Mouse (Mus musculus) lung, postnatal 0 days (tissue): Measurements from ENCODE around the gene Arhgap19. TPM values are rescaled to one million over a fixed set of nuclear protein-coding genes. Genes with fewer than 3 reads are reported as not detected.

Experiments used
- ATAC-seq: fragments of 200-750 bp; cut with Nextera tagmentation; 2 replicates; pipeline ENCODE4 v1.8.0; 2017; ENCODE audit warnings: moderate library complexity
- DNase-seq: peaks from one replicate; pipeline ENCODE4 v3.0.0-alpha.2; 2016; ENCODE audit warnings: low spot score
- H3K27ac ChIP-seq: fragments of 300-500 bp; sonication (generic); 2 replicates; pipeline ENCODE4 v1.5.1; 2014; ENCODE audit warnings: antibody characterized with exemption, mild to moderate bottlenecking, low read length, mixed read lengths
- H3K27me3 ChIP-seq: fragments of 300-500 bp; sonication (generic); replicated peaks from 2 replicates; pipeline ENCODE4 v1.6.1; 2014; ENCODE audit warnings: low read length, mixed read lengths; ENCODE audit not compliant: insufficient read depth
- H3K36me3 ChIP-seq: fragments of 300-500 bp; sonication (generic); 2 replicates; pipeline ENCODE4 v1.6.1; 2014; ENCODE audit warnings: low read length, mixed read lengths; ENCODE audit not compliant: insufficient read depth
- H3K4me1 ChIP-seq: fragments of 300-500 bp; sonication (generic); 2 replicates; pipeline ENCODE4 v1.6.1; 2014; ENCODE audit warnings: antibody characterized with exemption, low read depth, low read length, mixed read lengths; ENCODE audit not compliant: insufficient read depth
- H3K4me2 ChIP-seq: fragments of 300-500 bp; sonication (generic); replicated peaks from 2 replicates; pipeline ENCODE4 v1.6.1; 2014; ENCODE audit warnings: low read depth, mild to moderate bottlenecking, low read length, moderate library complexity, mixed read lengths
- H3K4me3 ChIP-seq: fragments of 300-500 bp; sonication (generic); 2 replicates; pipeline ENCODE4 v1.5.1; 2014; ENCODE audit warnings: low read depth, low read length
- H3K9ac ChIP-seq: fragments of 300-500 bp; sonication (generic); replicated peaks from 2 replicates; pipeline ENCODE4 v1.6.1; 2014; ENCODE audit warnings: low read depth, mild to moderate bottlenecking
- H3K9me3 ChIP-seq: fragments of 300-500 bp; sonication (generic); 2 replicates; pipeline ENCODE4 v1.6.1; 2016; ENCODE audit warnings: low read length, mixed read lengths
- CTCF ChIP-seq: IDR thresholded peaks from 2 replicates; pipeline ENCODE4 v1.5.1; 2016; ENCODE audit warnings: antibody characterized with exemption, mild to moderate bottlenecking
- EP300 ChIP-seq: IDR thresholded peaks from 2 replicates; pipeline ENCODE4 v1.6.1; 2016; ENCODE audit warnings: antibody characterized with exemption, mild to moderate bottlenecking, control low read depth
- WGBS: fragments of 180-500 bp; shearing (Covaris S2); extraction: QIAGEN DNeasy Blood & Tissue Kit; methylation state at CpG from one replicate; pipeline ENCODE4 v1.1.7; 2014; 5-methylcytosine and 5-hydroxymethylcytosine counted together
- polyA plus RNA-seq: library from polyadenylated mRNA; unstranded; fragments of >200 nt; fragmentation: Nextera tagmentation; extraction: Ambion mirVana; gene quantifications from 2 replicates; pipeline ENCODE4 v1.2.1, GENCODE M21; 2015

Gene Arhgap19
- polyA plus RNA-seq, 1 experiment from 2014 or later, result 2.1 TPM

DNA sequence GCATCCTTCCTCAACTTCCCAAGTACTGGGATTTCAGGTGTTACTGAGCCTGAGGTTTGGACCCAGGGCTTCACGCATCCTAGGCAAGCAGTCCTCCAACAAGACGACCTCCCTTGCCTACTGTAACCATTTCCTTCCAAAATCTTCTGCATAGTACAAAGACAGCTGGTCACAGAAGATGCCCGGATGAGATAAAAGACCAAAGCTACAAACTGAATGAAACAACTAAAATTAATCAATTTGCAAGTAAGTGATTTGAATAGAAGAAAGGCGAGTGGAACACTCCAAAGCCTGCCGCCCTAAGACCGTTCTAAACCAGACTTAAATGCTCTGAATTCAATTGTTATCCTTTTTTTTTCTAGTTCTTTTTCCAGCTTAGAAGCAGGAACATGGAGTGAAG is 33.6 kb upstream of the Arhgap19 start:
- H3K4me3 ChIP-seq, result no peak overlapping the region
- no peak for ATAC-seq
- TF ChIP-seq EP300, result no peak
- no peak for TF ChIP-seq CTCF
- WGBS, result 53% methylated on average over 6 of the region's 6 CpGs
- no peak overlapping the region for H3K4me2 ChIP-seq
- no peaks in the 10 kb centered on the region for H3K9me3 ChIP-seq
- 0 out of 2 replicates have a peak, but pooled peaks cover 5% of the 10 kb centered on the region for H3K27me3 ChIP-seq
- DNase-seq, result no peak
- no peak overlapping the region for H3K27ac ChIP-seq
- no peak overlapping the region for H3K9ac ChIP-seq
- H3K4me1 ChIP-seq, result peaks cover 4% of the 10 kb centered on the region
- H3K36me3 ChIP-seq, result no peaks in the 10 kb centered on the region

DNA sequence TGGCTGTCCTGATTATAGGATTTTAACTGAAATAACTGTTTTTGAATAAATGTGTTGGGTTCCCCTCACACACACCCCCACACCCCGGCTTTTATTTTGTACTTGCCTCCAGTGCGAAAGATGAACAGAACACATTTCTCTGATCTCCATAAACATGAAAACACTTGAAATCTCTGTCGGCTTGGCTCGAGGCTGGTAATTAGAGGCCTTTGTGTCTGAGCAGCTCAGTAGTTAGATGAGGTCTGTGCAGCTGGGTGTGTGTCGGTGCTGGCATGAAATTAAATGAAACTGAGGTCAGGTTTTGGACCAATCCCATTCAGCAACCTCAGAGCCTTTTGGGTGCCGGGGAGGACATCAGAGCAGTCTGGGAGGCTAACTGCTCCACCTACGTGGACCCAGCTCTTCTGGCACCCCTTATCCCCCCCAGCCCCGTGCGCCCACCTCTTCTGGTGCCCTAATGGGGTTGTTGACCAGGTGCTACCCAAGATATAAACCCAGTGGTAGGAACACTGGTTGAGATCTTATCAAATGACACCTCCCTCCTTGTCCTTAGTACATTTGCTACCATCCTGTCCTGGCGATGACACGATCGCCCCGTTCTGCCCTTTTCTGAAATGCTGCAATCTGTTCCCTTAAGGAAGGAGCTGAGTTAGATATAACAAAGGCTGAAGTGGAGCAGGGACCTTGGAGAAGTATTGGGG is 30.8 kb upstream of the Arhgap19 start:
- no peak overlapping the region for H3K9ac ChIP-seq
- H3K4me2 ChIP-seq, result no peak overlapping the region
- ATAC-seq, result no peak
- H3K27ac ChIP-seq, result no peak overlapping the region
- H3K4me1 ChIP-seq, result peaks cover 4% of the 10 kb centered on the region
- no peaks in the 10 kb centered on the region for H3K36me3 ChIP-seq
- 0 out of 2 replicates have a peak, but pooled peaks cover 5% of the 10 kb centered on the region for H3K27me3 ChIP-seq
- DNase-seq, result no peak
- WGBS, result 83% methylated on average over 13 of the region's 13 CpGs
- TF ChIP-seq EP300, result no peak
- H3K4me3 ChIP-seq, result no peak overlapping the region
- no peaks in the 10 kb centered on the region for H3K9me3 ChIP-seq

DNA sequence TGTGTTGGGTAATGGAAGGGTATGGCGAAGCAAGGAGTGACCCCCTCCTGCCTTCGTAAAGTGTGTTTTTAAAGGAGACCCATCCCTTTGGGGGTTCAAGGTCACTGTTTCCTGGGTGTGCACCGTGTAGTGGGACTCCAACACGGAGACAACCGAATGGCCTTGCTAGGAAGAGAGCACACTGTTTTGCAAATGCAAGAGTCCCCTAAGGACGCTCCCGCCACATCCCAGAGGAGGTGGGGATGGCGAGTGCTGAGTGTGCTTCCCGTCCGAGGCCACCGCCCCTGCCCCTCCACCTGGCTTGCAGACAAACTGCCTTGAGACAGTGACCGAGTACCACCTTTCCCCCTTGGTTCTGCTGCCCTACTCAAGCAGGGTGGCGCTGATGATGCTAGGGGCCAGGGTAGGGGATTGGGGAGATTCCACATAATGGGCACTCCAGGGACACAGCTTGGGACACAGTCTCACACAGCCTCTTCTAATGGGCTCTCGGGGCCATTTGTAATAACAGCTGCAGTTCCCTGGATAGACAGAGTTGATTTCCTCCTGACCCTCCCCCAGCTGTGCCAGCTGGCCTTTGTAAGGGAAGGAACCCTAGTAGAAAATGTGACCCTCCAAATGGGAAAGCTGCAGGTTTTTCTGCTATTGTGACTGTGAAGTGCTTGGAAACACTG is 30.0 kb upstream of the Arhgap19 start:
- Histone ChIP-seq H3K4me1 (peaks cover 4% of the 10 kb centered on the region), H3K9ac (no peak overlapping the region), H3K36me3 (no peaks in the 10 kb centered on the region), H3K4me2 (peak overlapping the region; percentile 98), H3K27me3 (0 out of 2 replicates have a peak, but pooled peaks cover 5% of the 10 kb centered on the region), H3K27ac (no peak overlapping the region), H3K9me3 (no peaks in the 10 kb centered on the region), H3K4me3 (peak overlapping the region; percentile 69; the same call in 1 of the 2 replicates)
- DNase-seq (no peak), ATAC-seq (no peak)
- no peak for TF ChIP-seq CTCF
- TF ChIP-seq EP300, result no peak
- 18% methylated on average over 14 of the region's 14 CpGs for WGBS

DNA sequence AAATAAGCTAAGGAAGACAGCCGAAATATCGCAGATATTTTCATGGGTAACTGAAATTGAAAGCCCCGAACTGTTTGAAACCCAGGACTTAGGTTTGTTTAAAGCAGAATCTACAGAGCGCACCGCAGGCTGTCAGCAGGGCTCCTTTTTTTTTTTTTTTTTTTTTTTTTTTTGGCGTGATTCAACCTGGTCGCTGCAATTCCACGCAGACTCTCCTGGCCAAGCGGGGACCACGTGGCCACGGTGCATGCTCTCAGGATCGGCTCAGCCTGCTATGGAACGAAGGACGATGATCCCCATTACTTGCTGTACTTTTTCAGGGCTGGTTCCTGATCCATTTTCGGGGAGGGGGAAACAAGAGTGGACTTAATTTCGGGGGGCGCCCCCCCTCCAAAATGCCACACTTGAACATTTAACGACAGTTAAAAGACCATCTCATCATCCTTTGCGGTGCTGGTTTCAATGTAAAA is 29.3 kb upstream of the Arhgap19 start:
- Histone ChIP-seq H3K36me3 (no peaks in the 10 kb centered on the region), H3K4me3 (peak overlapping the region; percentile 69), H3K9me3 (no peaks in the 10 kb centered on the region), H3K27ac (peak overlapping the region; percentile 92), H3K4me1 (peaks cover 4% of the 10 kb centered on the region), H3K4me2 (peak overlapping the region; percentile 98), H3K9ac (peak overlapping the region; percentile 63; the same call in 1 of the 2 replicates), H3K27me3 (0 out of 2 replicates have a peak, but pooled peaks cover 5% of the 10 kb centered on the region)
- TF ChIP-seq CTCF (no peak), EP300 (no peak)
- ATAC-seq, result no peak
- peak; percentile 39 for DNase-seq
- WGBS, result 2% methylated on average over 18 of the region's 19 CpGs

DNA sequence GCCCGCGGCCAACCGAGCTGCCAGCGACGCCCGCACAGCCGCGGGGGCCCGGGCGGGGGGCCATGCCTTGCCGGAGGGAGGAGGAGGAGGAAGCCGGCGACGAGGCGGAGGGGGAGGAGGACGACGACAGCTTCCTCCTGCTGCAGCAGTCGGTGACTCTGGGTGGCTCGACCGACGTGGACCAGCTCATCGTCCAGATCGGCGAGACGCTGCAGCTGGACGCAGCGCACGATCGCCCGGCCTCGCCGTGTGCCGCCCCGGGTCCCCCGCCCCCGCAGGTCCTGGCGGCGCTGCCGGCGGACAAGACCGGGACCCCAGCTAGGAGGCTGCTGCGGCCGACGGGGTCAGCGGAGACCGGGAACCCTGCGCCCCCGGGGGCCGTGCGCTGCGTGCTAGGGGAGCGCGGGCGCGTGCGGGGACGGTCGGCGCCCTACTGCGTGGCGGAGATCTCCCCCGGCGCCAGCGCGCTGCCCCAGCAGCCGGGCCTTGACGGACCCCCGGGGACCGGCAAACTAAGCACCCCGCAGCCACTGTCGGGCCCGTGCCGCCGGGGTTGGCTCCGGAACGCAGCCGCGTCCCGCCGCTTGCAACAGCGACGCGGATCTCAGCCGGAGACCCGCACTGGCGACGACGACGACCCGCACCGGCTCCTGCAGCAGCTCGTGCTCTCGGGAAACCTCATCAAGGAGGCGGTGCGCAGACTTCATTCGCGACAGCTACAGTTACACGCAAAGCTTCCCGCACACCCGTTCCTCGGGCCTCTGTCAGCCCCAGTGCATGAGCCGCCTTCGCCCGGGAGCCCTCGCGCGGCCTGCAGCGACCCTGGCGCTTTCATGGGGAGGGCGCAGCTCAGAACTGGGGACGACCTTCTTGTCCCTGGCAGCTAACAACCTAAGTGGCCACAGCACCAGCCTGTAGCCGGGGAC is 28.5 kb upstream of the Arhgap19 start:
- peak; percentile 75 for DNase-seq
- Histone ChIP-seq H3K9ac (peak overlapping the region; percentile 63), H3K4me1 (peaks cover 4% of the 10 kb centered on the region), H3K27ac (peak overlapping the region; percentile 92), H3K9me3 (no peaks in the 10 kb centered on the region), H3K27me3 (0 out of 2 replicates have a peak, but pooled peaks cover 5% of the 10 kb centered on the region), H3K4me3 (peak overlapping the region; percentile 69), H3K36me3 (no peaks in the 10 kb centered on the region), H3K4me2 (peak overlapping the region; percentile 98)
- ATAC-seq, result peak; percentile 73
- TF ChIP-seq CTCF (peak; percentile 31), EP300 (no peak)
- under 1% methylated on average over 82 of the region's 112 CpGs for WGBS
